Mouse (Mus musculus): ENCODE data around the gene Kctd12. TPM values are rescaled to one million over a fixed set of nuclear protein-coding genes. Genes with fewer than 3 reads are reported as not detected.

The Kctd12 gene
- total RNA-seq, 2 experiments from 2014 or later, result 21.3 to 25.3 TPM

- no peak for DNase-seq
Observed at GRCm38 (mm10) chr14:102965841-102966240, 16.6 kb downstream of the Kctd12 start.

- no peak for DNase-seq
Observed at GRCm38 (mm10) chr14:102962019-102962418, 20.4 kb downstream of the Kctd12 start.

GRCm38 (mm10) chr14:102953511-102953910 is 28.9 kb downstream of the Kctd12 start:
- DNase-seq, result no peak

- DNase-seq, result no peak
Observed at GRCm38 (mm10) chr14:102951974-102952373, 30.5 kb downstream of the Kctd12 start.

GRCm38 (mm10) chr14:102947796-102948195 is 34.6 kb downstream of the Kctd12 start:
- no peak for DNase-seq

GRCm38 (mm10) chr14:102942222-102942843 is 40.1 kb downstream of the Kctd12 start:
- DNase-seq, result no peak

- DNase-seq, result no peak
Observed at GRCm38 (mm10) chr14:102934878-102935277, 47.6 kb downstream of the Kctd12 start.

GRCm38 (mm10) chr14:102930933-102931332 is 51.5 kb downstream of the Kctd12 start:
- DNase-seq, result no peak

- no peak for DNase-seq
Observed at GRCm38 (mm10) chr14:102929545-102929944, 52.9 kb downstream of the Kctd12 start.

GRCm38 (mm10) chr14:102927847-102928466 is 54.5 kb downstream of the Kctd12 start:
- DNase-seq, result no peak

Small RNAs within 50 kb of the gene (microRNA-seq; reads per million reads assigned to microRNA genes)
- 3.0 to 6.8 reads per million in 2 experiments for gene Mir5130

Other genes starting within 250 kb of the Kctd12 start
- gene Acod1, start 64.3 kb upstream of the Kctd12 start, total RNA-seq (2021), result not detected
- 10 to 100 TPM; 20.0 to 21.3 TPM for gene Cln5, start 87.6 kb upstream of the Kctd12 start, total RNA-seq (2021)
- gene Fbxl3, start 116.9 kb upstream of the Kctd12 start, total RNA-seq (2021), result 10 to 100 TPM; 58.2 to 61.1 TPM